Comparison of ENCODE assay signal across 26 mouse cellular contexts in genomic region chr19:38323726-38324125, GRCm38 (mm10). TPM values are rescaled to one million over a fixed set of nuclear protein-coding genes. Genes with fewer than 3 reads are reported as not detected.
A peak's percentile ranks its signal among the peaks of the same experiment; 100 is the strongest.
DNase-seq lines count a peak whose midpoint lies in the region; ATAC-seq and TF ChIP-seq lines count a peak whose summit lies in the region.
"Had no signal": no experiment of that assay in that cellular context is flagged by ENCODE, and none has a peak within 500 bp of the region (broad histone marks: within the 10 kb centered on the region; RNA-seq: fewer than 3 reads in every experiment).

No protein-coding gene starts in this region.

- H3K9me3 ChIP-seq in hindbrain, embryonic 10.5 days: no peaks in the 10 kb centered on the region
- no peaks in the 10 kb centered on the region for H3K9me3 ChIP-seq in hindbrain, embryonic 13.5 days
- H3K9me3 ChIP-seq in ES-E14 (ENCODE audit: control insufficient read depth, insufficient read depth, low read depth, low read length): no peaks in the 10 kb centered on the region
- H3K9me3 ChIP-seq in hindbrain, postnatal 0 days (ENCODE audit: low read length): no peaks in the 10 kb centered on the region
- H3K9me3 ChIP-seq: neural tube, embryonic 13.5 days had no signal

- TF ChIP-seq CTCF in hindbrain, postnatal 0 days (IDR thresholded peaks at IDR 0.05; ENCODE audit: low read depth): peak; percentile 16; the same call in 1 of the 2 replicates

- H3K27me3 ChIP-seq in hindbrain, embryonic 10.5 days (ENCODE audit: insufficient read depth, poor library complexity, severe bottlenecking): no peaks in the 10 kb centered on the region
- H3K27me3 ChIP-seq in hindbrain, embryonic 13.5 days: no peaks in the 10 kb centered on the region
- no peaks in the 10 kb centered on the region for H3K27me3 ChIP-seq in hindbrain, postnatal 0 days (ENCODE audit: insufficient read depth, low read length)
- H3K27me3 ChIP-seq: CH12.LX; megakaryocyte, embryonic 14.5 days; neural tube, embryonic 13.5 days had no signal

- no peak overlapping the region for H3K9ac ChIP-seq in hindbrain, embryonic 13.5 days
- H3K9ac ChIP-seq in ES-E14 (ENCODE audit: insufficient read depth, low read depth, low read length, poor library complexity, severe bottlenecking): peak overlapping the region; percentile 19; the same call in 1 of the 2 replicates
- no peak overlapping the region for H3K9ac ChIP-seq in hindbrain, postnatal 0 days (replicated peaks; ENCODE audit: low read length)
- H3K9ac ChIP-seq: neural tube, embryonic 13.5 days had no signal

- ATAC-seq in CD4-positive, CD25-positive, alpha-beta regulatory T cell, adult 4 months: no peak
- no peak for ATAC-seq in hindbrain, embryonic 13.5 days (ENCODE audit: low FRiP score)
- ATAC-seq in hindbrain, postnatal 0 days: no peak

- peak; percentile 4 for DNase-seq in CD4-positive, CD25-positive, alpha-beta regulatory T cell, adult 2 months (ENCODE audit: low read depth, low spot score)
- no peak for DNase-seq in hindbrain, embryonic 10.5 days (ENCODE audit: low spot score)
- no peak for DNase-seq in ES-E14 (ENCODE audit: low read depth, low spot score)
- peak; percentile 16 for DNase-seq in hindbrain, postnatal 0 days (ENCODE audit: low spot score)
- no peak for DNase-seq in spleen, postnatal 4 days (ENCODE audit: low spot score in 2 of 2)
- no peak for DNase-seq in layer of hippocampus, adult 18-20 months (ENCODE audit: low spot score in 2 of 2)
- DNase-seq: adrenal gland, postnatal 14 days; cerebellum, adult 11 months; cerebellum, postnatal 25 days; gastrocnemius, postnatal 10 days; heart, adult 18-20 months; heart, postnatal 36 days; kidney, adult 9 months; kidney, postnatal 25 days; layer of hippocampus, adult 9-11 months; lung, adult 18-20 months; lung, postnatal 14 days; spleen, adult 18-20 months; thymus, adult 18-20 months had no signal

- no peaks in the 10 kb centered on the region for H3K36me3 ChIP-seq in hindbrain, embryonic 10.5 days
- no peaks in the 10 kb centered on the region for H3K36me3 ChIP-seq in hindbrain, embryonic 13.5 days
- H3K36me3 ChIP-seq in ES-E14 (ENCODE audit: control insufficient read depth, insufficient read depth, low read length, poor library complexity, severe bottlenecking): peaks cover 5% of the 10 kb centered on the region; the same call in 1 of the 2 replicates
- H3K36me3 ChIP-seq in hindbrain, postnatal 0 days (ENCODE audit: insufficient read depth, low read length): no peaks in the 10 kb centered on the region
- H3K36me3 ChIP-seq: neural tube, embryonic 13.5 days had no signal

- no peak overlapping the region for H3K4me2 ChIP-seq in hindbrain, embryonic 13.5 days
- no peak overlapping the region for H3K4me2 ChIP-seq in hindbrain, postnatal 0 days (ENCODE audit: low read depth, low read length)
- H3K4me2 ChIP-seq: liver, embryonic 11.5 days; neural tube, embryonic 13.5 days had no signal

- peak overlapping the region; percentile 59; the same call in 1 of the 2 replicates for H3K27ac ChIP-seq in hindbrain, embryonic 10.5 days
- no peak overlapping the region for H3K27ac ChIP-seq in hindbrain, embryonic 13.5 days
- H3K27ac ChIP-seq in ES-E14 (ENCODE audit: insufficient read depth, low read depth, low read length, poor library complexity, severe bottlenecking): peak overlapping the region; percentile 64; the same call in 1 of the 2 replicates
- no peak overlapping the region for H3K27ac ChIP-seq in hindbrain, postnatal 0 days
- H3K27ac ChIP-seq: neural tube, embryonic 13.5 days had no signal

- in situ Hi-C loops in ES-E14 (cut with MboI; ENCODE audit: low sequenced_read_pairs in 2 of 2, unreplicated experiment in 2 of 2): no loop called here

- H3K4me3 ChIP-seq in hindbrain, embryonic 10.5 days: no peak overlapping the region
- no peak overlapping the region for H3K4me3 ChIP-seq in hindbrain, embryonic 13.5 days
- no peak overlapping the region for H3K4me3 ChIP-seq in ES-E14 (ENCODE audit: insufficient read depth in 1 of 2, low read depth in 1 of 2, low read length in 2 of 2, poor library complexity in 1 of 2, severe bottlenecking in 1 of 2)
- no peak overlapping the region for H3K4me3 ChIP-seq in hindbrain, postnatal 0 days (ENCODE audit: low read length)
- H3K4me3 ChIP-seq: erythroblast, embryonic 14.5 days; megakaryocyte, embryonic 14.5 days; neural tube, embryonic 13.5 days had no signal

- H3K4me1 ChIP-seq in hindbrain, embryonic 10.5 days (replicated peaks): peaks cover 21% of the 10 kb centered on the region
- H3K4me1 ChIP-seq in hindbrain, embryonic 13.5 days (replicated peaks): peaks cover 5% of the 10 kb centered on the region
- H3K4me1 ChIP-seq in ES-E14 (ENCODE audit: control insufficient read depth in 2 of 2, insufficient read depth in 2 of 2, low read length in 2 of 2, poor library complexity in 1 of 2): peaks cover 5 to 18% of the 10 kb centered on the region in 2 experiments; a peak in 3 of 4 replicates
- H3K4me1 ChIP-seq in hindbrain, postnatal 0 days (ENCODE audit: insufficient read depth, low read length): no peaks in the 10 kb centered on the region
- H3K4me1 ChIP-seq: megakaryocyte, embryonic 14.5 days had no signal

TF ChIP-seq in ES-E14, 5 proteins besides CTCF, POLR2A, EP300 and RAD21:
- TF ChIP-seq ZC3H11A (IDR thresholded peaks at IDR 0.05; ENCODE audit: borderline replicate concordance, low read depth, low read length): no peak
- TF ChIP-seq HCFC1 (IDR thresholded peaks at IDR 0.05; ENCODE audit: borderline replicate concordance, insufficient read depth, low read length): no peak
TF ChIP-seq in ES-E14: peak in this region for 0.

RNA-seq across cellular contexts. Expression of gene Lgi1, which starts 59.4 kb away (rescaled TPM):
- polyA plus RNA-seq in CD4-positive, CD25-positive, alpha-beta regulatory T cell, adult 4 months (2017; shearing (Covaris generic)): under 1 TPM; 0.27 to 0.28 TPM
- polyA plus RNA-seq in hindbrain, embryonic 10.5 days (2016; fragmentation: Nextera tagmentation; extraction: Ambion mirVana): 1.1 and 2.2 TPM in 2 replicates
- polyA plus RNA-seq in hindbrain, embryonic 13.5 days (2015; fragmentation: Nextera tagmentation; extraction: Ambion mirVana): 13.1 and 14.0 TPM in 2 replicates
- total RNA-seq in ES-E14 (2012; rRNA removed): 0.18 and 0.53 TPM in 2 replicates
- total RNA-seq in hindbrain, postnatal 0 days (2014; rRNA removed): 15.5 and 16.5 TPM in 2 replicates
- 20.3 and 20.6 TPM in 2 replicates for polyA plus RNA-seq in hindbrain, postnatal 0 days (2015; fragmentation: Nextera tagmentation; extraction: Ambion mirVana)
- total RNA-seq in layer of hippocampus, adult 18-20 months (2021): 100 to 1,000 TPM; 169 to 170 TPM
- polyA plus RNA-seq: erythroblast, embryonic 14.5 days had no signal

Comparison
In these comparisons a context has a peak if more than half of its experiments do, and no peak if none do; other contexts are left out.
1. DNase-seq: peak in CD4-positive, CD25-positive, alpha-beta regulatory T cell, adult 2 months (single experiment) and hindbrain, postnatal 0 days (single experiment); none in hindbrain, embryonic 10.5 days (single experiment), ES-E14 (single experiment), spleen, postnatal 4 days (0 of 2) and layer of hippocampus, adult 18-20 months (0 of 2).
2. H3K27ac ChIP-seq: peak in hindbrain, embryonic 10.5 days (single experiment) and ES-E14 (single experiment); none in hindbrain, embryonic 13.5 days (single experiment) and hindbrain, postnatal 0 days (single experiment).